Mouse (Mus musculus): ENCODE measurements around the gene Gpn3. TPM values are rescaled to one million over a fixed set of nuclear protein-coding genes. Genes with fewer than 3 reads are reported as not detected.

Gpn3 gene
- polyA plus RNA-seq, 1 experiment, result 5.1 TPM

GRCm38 (mm10) chr5:122397495-122397894 lies 25.8 kb downstream of the Gpn3 start:
- Histone ChIP-seq H3K4me1 (ENCODE audit: control insufficient read depth) (peaks cover 18% of the 10 kb centered on the region), H3K9me3 (ENCODE audit: control insufficient read depth, low read length) (no peaks in the 10 kb centered on the region), H3K27me3 (ENCODE audit: control insufficient read depth) (no peaks in the 10 kb centered on the region), H3K4me3 (replicated peaks) (no peak overlapping the region), H3K36me3 (ENCODE audit: control insufficient read depth) (peaks cover 71% of the 10 kb centered on the region)
- TF ChIP-seq TAL1 (IDR thresholded peaks at IDR 0.05; ENCODE audit: low read length) (no peak), GATA1 (IDR thresholded peaks at IDR 0.05; ENCODE audit: low read length) (no peak)

- no peak for TF ChIP-seq TAL1 (IDR thresholded peaks at IDR 0.05; ENCODE audit: low read length)
- no peak for TF ChIP-seq GATA1 (IDR thresholded peaks at IDR 0.05; ENCODE audit: low read length)
- H3K4me1 ChIP-seq (ENCODE audit: control insufficient read depth), result peaks cover 6% of the 10 kb centered on the region
- H3K9me3 ChIP-seq (ENCODE audit: control insufficient read depth, low read length), result no peaks in the 10 kb centered on the region
- H3K4me3 ChIP-seq (replicated peaks), result no peak overlapping the region
- peaks cover 88% of the 10 kb centered on the region for H3K36me3 ChIP-seq (ENCODE audit: control insufficient read depth)
- no peaks in the 10 kb centered on the region for H3K27me3 ChIP-seq (ENCODE audit: control insufficient read depth)
Measured at GRCm38 (mm10) chr5:122399871-122400270, 28.2 kb downstream of the Gpn3 start.

- peaks cover 90% of the 10 kb centered on the region for H3K36me3 ChIP-seq (ENCODE audit: control insufficient read depth)
- no peak for TF ChIP-seq TAL1 (IDR thresholded peaks at IDR 0.05; ENCODE audit: low read length)
- no peak for TF ChIP-seq GATA1 (IDR thresholded peaks at IDR 0.05; ENCODE audit: low read length)
- H3K27me3 ChIP-seq (ENCODE audit: control insufficient read depth), result no peaks in the 10 kb centered on the region
- no peak overlapping the region for H3K4me3 ChIP-seq (replicated peaks)
- H3K9me3 ChIP-seq (ENCODE audit: control insufficient read depth, low read length), result no peaks in the 10 kb centered on the region
- H3K4me1 ChIP-seq (ENCODE audit: control insufficient read depth), result peaks cover 2% of the 10 kb centered on the region
Measured at GRCm38 (mm10) chr5:122400628-122401302, 29.1 kb downstream of the Gpn3 start.

- peaks cover 2% of the 10 kb centered on the region for H3K4me1 ChIP-seq (ENCODE audit: control insufficient read depth)
- peaks cover 95% of the 10 kb centered on the region for H3K36me3 ChIP-seq (ENCODE audit: control insufficient read depth)
- no peaks in the 10 kb centered on the region for H3K9me3 ChIP-seq (ENCODE audit: control insufficient read depth, low read length)
- TF ChIP-seq GATA1 (IDR thresholded peaks at IDR 0.05; ENCODE audit: low read length) (no peak), TAL1 (IDR thresholded peaks at IDR 0.05; ENCODE audit: low read length) (no peak)
- H3K27me3 ChIP-seq (ENCODE audit: control insufficient read depth), result no peaks in the 10 kb centered on the region
- no peak overlapping the region for H3K4me3 ChIP-seq (replicated peaks)
Measured at GRCm38 (mm10) chr5:122401303-122401640, 29.6 kb downstream of the Gpn3 start.

- Histone ChIP-seq H3K27me3 (ENCODE audit: control insufficient read depth) (no peaks in the 10 kb centered on the region), H3K4me1 (ENCODE audit: control insufficient read depth) (no peaks in the 10 kb centered on the region; the same call in 1 of the 2 replicates), H3K4me3 (replicated peaks) (no peak overlapping the region), H3K9me3 (ENCODE audit: control insufficient read depth, low read length) (peaks cover 3% of the 10 kb centered on the region; the same call in 1 of the 2 replicates), H3K36me3 (ENCODE audit: control insufficient read depth) (peaks cover 96% of the 10 kb centered on the region)
- TF ChIP-seq TAL1 (IDR thresholded peaks at IDR 0.05; ENCODE audit: low read length) (no peak), GATA1 (IDR thresholded peaks at IDR 0.05; ENCODE audit: low read length) (no peak)
Measured at GRCm38 (mm10) chr5:122402160-122402559, 30.5 kb downstream of the Gpn3 start.

- TF ChIP-seq GATA1 (IDR thresholded peaks at IDR 0.05; ENCODE audit: low read length), result no peak
- no peak for TF ChIP-seq TAL1 (IDR thresholded peaks at IDR 0.05; ENCODE audit: low read length)
- Histone ChIP-seq H3K4me3 (replicated peaks) (no peak overlapping the region), H3K9me3 (ENCODE audit: control insufficient read depth, low read length) (peaks cover 3% of the 10 kb centered on the region; the same call in 1 of the 2 replicates), H3K27me3 (ENCODE audit: control insufficient read depth) (no peaks in the 10 kb centered on the region), H3K4me1 (ENCODE audit: control insufficient read depth) (no peaks in the 10 kb centered on the region; the same call in 1 of the 2 replicates), H3K36me3 (ENCODE audit: control insufficient read depth) (peaks cover 96% of the 10 kb centered on the region)
Measured at GRCm38 (mm10) chr5:122402772-122403171, 31.1 kb downstream of the Gpn3 start.

- no peak overlapping the region for H3K4me3 ChIP-seq (replicated peaks)
- H3K27me3 ChIP-seq (ENCODE audit: control insufficient read depth), result no peaks in the 10 kb centered on the region
- H3K9me3 ChIP-seq (ENCODE audit: control insufficient read depth, low read length), result peaks cover 3% of the 10 kb centered on the region; the same call in 1 of the 2 replicates
- H3K4me1 ChIP-seq (ENCODE audit: control insufficient read depth), result no peaks in the 10 kb centered on the region
- TF ChIP-seq TAL1 (IDR thresholded peaks at IDR 0.05; ENCODE audit: low read length) (no peak), GATA1 (IDR thresholded peaks at IDR 0.05; ENCODE audit: low read length) (no peak)
- H3K36me3 ChIP-seq (ENCODE audit: control insufficient read depth), result peaks cover 91% of the 10 kb centered on the region
Measured at GRCm38 (mm10) chr5:122403362-122403761, 31.7 kb downstream of the Gpn3 start.

GRCm38 (mm10) chr5:122405537-122405936 lies 33.9 kb downstream of the Gpn3 start:
- H3K27me3 ChIP-seq (ENCODE audit: control insufficient read depth), result no peaks in the 10 kb centered on the region
- H3K4me3 ChIP-seq (replicated peaks), result no peak overlapping the region
- peaks cover 82% of the 10 kb centered on the region for H3K36me3 ChIP-seq (ENCODE audit: control insufficient read depth)
- no peak for TF ChIP-seq GATA1 (IDR thresholded peaks at IDR 0.05; ENCODE audit: low read length)
- H3K4me1 ChIP-seq (ENCODE audit: control insufficient read depth), result peaks cover 2% of the 10 kb centered on the region
- peaks cover 7% of the 10 kb centered on the region for H3K9me3 ChIP-seq (ENCODE audit: control insufficient read depth, low read length)

- Histone ChIP-seq H3K4me3 (replicated peaks) (no peak overlapping the region), H3K27me3 (ENCODE audit: control insufficient read depth) (no peaks in the 10 kb centered on the region), H3K4me1 (ENCODE audit: control insufficient read depth) (peaks cover 6% of the 10 kb centered on the region), H3K9me3 (ENCODE audit: control insufficient read depth, low read length) (peaks cover 7% of the 10 kb centered on the region), H3K36me3 (ENCODE audit: control insufficient read depth) (peaks cover 40% of the 10 kb centered on the region)
- TF ChIP-seq TAL1 (IDR thresholded peaks at IDR 0.05; ENCODE audit: low read length) (no peak), GATA1 (IDR thresholded peaks at IDR 0.05; ENCODE audit: low read length) (no peak)
Measured at GRCm38 (mm10) chr5:122409692-122410645, 38.3 kb downstream of the Gpn3 start.

Data from erythroblast, embryonic 14.5 days (primary cell).